Mouse (Mus musculus) stomach, postnatal 0 days (tissue): ENCODE measurements around the gene Nfic.

Source experiments
- CTCF ChIP-seq: IDR thresholded peaks from 2 replicates; pipeline ENCODE4 v1.5.1; 2016; ENCODE audit warnings: antibody characterized with exemption, low read depth, mild to moderate bottlenecking, moderate library complexity
- EP300 ChIP-seq: optimal IDR thresholded peaks from 2 replicates; pipeline ENCODE3; 2016; ENCODE audit warnings: antibody characterized with exemption

GRCm38 (mm10) chr10:81409330-81409729, 46.1 kb downstream of the Nfic start:
- no peak for TF ChIP-seq CTCF
- TF ChIP-seq EP300, result no peak
